Mouse (Mus musculus) embryonic fibroblast, embryonic 13.5 days (primary cell): ENCODE data around the gene Mrfap1.

Experiments used
- CTCF ChIP-seq: IDR thresholded peaks from 2 replicates; pipeline ENCODE4 v1.5.1; 2011; ENCODE audit warnings: mild to moderate bottlenecking, control low read depth, low read length, moderate library complexity, borderline replicate concordance; ENCODE audit not compliant: insufficient read depth
- POLR2A ChIP-seq: IDR thresholded peaks from 2 replicates; pipeline ENCODE4 v1.6.1; 2011; ENCODE audit warnings: low read depth, mild to moderate bottlenecking, control low read depth, low read length, moderate library complexity

DNA sequence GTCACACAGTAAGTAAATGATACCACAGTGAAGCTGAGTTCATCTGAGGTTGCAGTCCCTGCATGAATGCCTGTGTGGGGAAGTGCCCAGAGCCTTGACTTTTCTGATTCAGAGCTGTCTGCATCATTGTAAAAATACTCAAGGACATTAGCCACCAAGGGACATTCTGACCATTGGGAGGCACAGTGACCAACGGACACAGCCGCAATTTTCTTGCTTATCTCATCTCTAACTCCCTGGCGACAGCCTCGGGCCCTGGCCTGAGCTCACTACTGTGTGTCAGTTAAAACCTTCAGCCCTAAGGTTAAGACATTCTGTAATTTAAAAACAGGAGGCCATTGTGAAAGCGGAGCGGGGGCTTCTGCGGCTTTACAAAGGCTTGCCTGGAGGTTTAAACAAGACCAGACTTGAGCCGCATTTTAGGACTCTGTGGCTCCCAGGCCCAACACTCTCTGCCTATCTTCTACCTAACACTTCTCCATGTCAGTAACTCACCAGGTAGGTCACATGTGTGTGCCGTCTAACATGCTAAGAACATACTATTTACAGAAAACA is 20.5 kb downstream of the Mrfap1 start:
- no peak for TF ChIP-seq POLR2A
- TF ChIP-seq CTCF, result no peak
